Mouse (Mus musculus): ENCODE measurements at regions not wholly inside any gene's neighbourhood (a gene's known extent, or its start where the extent isn't known, plus 50 kb on each side); places are given as distances from the start of the nearest gene placed in this dataset.
A peak's percentile ranks its signal among the peaks of the same experiment; 100 is the strongest.

GRCm38 (mm10) chrX:10770575-10770974 is 55.8 kb downstream of the Mid1ip1 start:
- DNase-seq: no peak

GRCm38 (mm10) chrX:10775714-10776515 is 61.1 kb downstream of the Mid1ip1 start:
- DNase-seq: no peak

- DNase-seq: no peak
Observed at GRCm38 (mm10) chrX:10776516-10776818, 61.7 kb downstream of the Mid1ip1 start.

- no peak for DNase-seq
Observed at GRCm38 (mm10) chrX:10778014-10778413, 63.2 kb downstream of the Mid1ip1 start.

- DNase-seq: no peak
Observed at GRCm38 (mm10) chrX:10786359-10786758, 71.5 kb downstream of the Mid1ip1 start.

GRCm38 (mm10) chrX:10787057-10787456 is 72.2 kb downstream of the Mid1ip1 start:
- no peak for DNase-seq

GRCm38 (mm10) chrX:10820313-10820920 is 105.6 kb downstream of the Mid1ip1 start:
- DNase-seq: no peak

- no peak for DNase-seq
Observed at GRCm38 (mm10) chrX:10833681-10834080, 118.9 kb downstream of the Mid1ip1 start.

GRCm38 (mm10) chrX:10857089-10857488 is 142.3 kb downstream of the Mid1ip1 start:
- no peak for DNase-seq

- no peak for DNase-seq
Observed at GRCm38 (mm10) chrX:10857668-10858067, 142.9 kb downstream of the Mid1ip1 start.

- DNase-seq: no peak
Observed at GRCm38 (mm10) chrX:10871613-10872012, 156.8 kb downstream of the Mid1ip1 start.

- no peak for DNase-seq
Observed at GRCm38 (mm10) chrX:10877856-10878255, 163.0 kb downstream of the Mid1ip1 start.

- DNase-seq: no peak
Observed at GRCm38 (mm10) chrX:10878922-10879321, 164.1 kb downstream of the Mid1ip1 start.

- no peak for DNase-seq
Observed at GRCm38 (mm10) chrX:10883729-10884464, 169.1 kb downstream of the Mid1ip1 start.

GRCm38 (mm10) chrX:10892815-10893214 is 178.0 kb downstream of the Mid1ip1 start:
- no peak for DNase-seq

GRCm38 (mm10) chrX:10896193-10896955 is 181.6 kb downstream of the Mid1ip1 start:
- DNase-seq: no peak

- no peak for DNase-seq
Observed at GRCm38 (mm10) chrX:10902686-10903085, 187.9 kb downstream of the Mid1ip1 start.

GRCm38 (mm10) chrX:10904072-10904471 is 189.3 kb downstream of the Mid1ip1 start:
- DNase-seq: no peak

GRCm38 (mm10) chrX:10904889-10905288 is 190.1 kb downstream of the Mid1ip1 start:
- no peak for DNase-seq

GRCm38 (mm10) chrX:10911127-10912061 is 196.6 kb downstream of the Mid1ip1 start:
- peak; percentile 1 for DNase-seq
